Mouse (Mus musculus) lung, embryonic 16.5 days (tissue): ENCODE results near the gene 4930518I15Rik. TPM values are rescaled to one million over a fixed set of nuclear protein-coding genes. Genes with fewer than 3 reads are reported as not detected.
A peak's percentile ranks its signal among the peaks of the same experiment; 100 is the strongest.
"Not testable (repeated sequence)": the region's sequence is repeated elsewhere in the genome, so short reads cannot be mapped to it uniquely, and the experiment has no call there.

Source experiments
- ATAC-seq: fragments of 200-750 bp; cut with Nextera tagmentation; 2 replicates; pipeline ENCODE4 v1.8.0; 2017; ENCODE audit warnings: low read depth, mild to moderate bottlenecking, moderate library complexity
- H3K27ac ChIP-seq: fragments of 300-500 bp; sonication (generic); 2 replicates; pipeline ENCODE4 v1.5.1; 2014; ENCODE audit warnings: mild to moderate bottlenecking, control low read depth, low read length
- H3K27me3 ChIP-seq: fragments of 300-500 bp; sonication (generic); 2 replicates; pipeline ENCODE4 v1.6.1; 2014; ENCODE audit warnings: low read depth, low read length, mixed read lengths; ENCODE audit not compliant: control insufficient read depth, insufficient read depth
- H3K36me3 ChIP-seq: fragments of 300-500 bp; sonication (generic); 2 replicates; pipeline ENCODE4 v1.6.1; 2014; ENCODE audit warnings: low read length; ENCODE audit not compliant: control insufficient read depth, insufficient read depth
- H3K4me1 ChIP-seq: fragments of 300-500 bp; sonication (generic); replicated peaks from 2 replicates; pipeline ENCODE4 v1.6.1; 2014; ENCODE audit warnings: low read length, mixed read lengths; ENCODE audit not compliant: control insufficient read depth, insufficient read depth
- H3K4me2 ChIP-seq: fragments of 300-500 bp; sonication (generic); 2 replicates; pipeline ENCODE4 v1.6.1; 2014; ENCODE audit warnings: low read depth, low read length, control low read depth
- H3K4me3 ChIP-seq: fragments of 300-500 bp; sonication (generic); 2 replicates; pipeline ENCODE4 v1.5.1; 2014; ENCODE audit warnings: mild to moderate bottlenecking, low read length, control low read depth
- H3K9ac ChIP-seq: fragments of 300-500 bp; sonication (generic); 2 replicates; pipeline ENCODE4 v1.6.1; 2014; ENCODE audit warnings: low read length, control low read depth
- H3K9me3 ChIP-seq: fragments of 300-500 bp; sonication (generic); 2 replicates; pipeline ENCODE4 v1.6.1; 2016; ENCODE audit warnings: low read length; ENCODE audit not compliant: control insufficient read depth
- WGBS: fragments of 180-500 bp; shearing (Covaris S2); extraction: QIAGEN DNeasy Blood & Tissue Kit; methylation state at CpG from one replicate; pipeline ENCODE4 v1.1.7; 2014; 5-methylcytosine and 5-hydroxymethylcytosine counted together
- polyA plus RNA-seq: library from polyadenylated mRNA; unstranded; fragments of >200 nt; fragmentation: Nextera tagmentation; extraction: Ambion mirVana; gene quantifications from 2 replicates; pipeline ENCODE4 v1.2.1, GENCODE M21; 2015

The 4930518I15Rik gene
- 7.6 and 9.2 TPM in 2 replicates for polyA plus RNA-seq

DNA sequence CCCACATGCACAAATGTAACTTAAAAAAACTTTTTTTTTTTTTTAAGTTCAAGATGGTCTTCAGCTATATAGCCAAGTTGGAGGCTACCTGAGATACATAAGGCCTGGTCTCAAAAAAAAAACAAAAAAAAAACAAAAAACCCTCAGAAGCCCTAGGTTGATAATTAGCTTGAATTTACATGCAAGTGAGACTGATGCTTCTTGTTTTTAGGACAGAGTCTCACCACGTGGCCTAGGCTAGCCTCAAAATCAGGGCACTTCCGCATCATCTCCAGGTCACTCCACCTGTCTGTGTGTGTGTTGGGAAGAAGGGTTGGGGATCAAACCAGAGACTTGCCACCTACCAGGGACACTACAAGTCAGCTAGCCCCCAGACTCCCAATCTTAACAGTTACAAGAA lies at the start of gene 4930518I15Rik:
Gene 4930518I15Rik (minus strand): TSS at position 112 of the 400 bp plus-strand sequence.
- Histone ChIP-seq H3K27ac (peak within 1 kb of the TSS; percentile 40), H3K4me2 (no peak within 1 kb of the TSS), H3K27me3 (no peaks in the 10 kb centered on the region), H3K9me3 (no peaks in the 10 kb centered on the region), H3K4me3 (no peak within 1 kb of the TSS), H3K9ac (peak within 1 kb of the TSS; percentile 35; the same call in 1 of the 2 replicates), H3K4me1 (peaks cover 9% of the 10 kb centered on the region), H3K36me3 (peaks cover 7% of the 10 kb centered on the region)
- ATAC-seq = no peak
- WGBS = 84% methylated on average over 2 of the region's 2 CpGs

DNA sequence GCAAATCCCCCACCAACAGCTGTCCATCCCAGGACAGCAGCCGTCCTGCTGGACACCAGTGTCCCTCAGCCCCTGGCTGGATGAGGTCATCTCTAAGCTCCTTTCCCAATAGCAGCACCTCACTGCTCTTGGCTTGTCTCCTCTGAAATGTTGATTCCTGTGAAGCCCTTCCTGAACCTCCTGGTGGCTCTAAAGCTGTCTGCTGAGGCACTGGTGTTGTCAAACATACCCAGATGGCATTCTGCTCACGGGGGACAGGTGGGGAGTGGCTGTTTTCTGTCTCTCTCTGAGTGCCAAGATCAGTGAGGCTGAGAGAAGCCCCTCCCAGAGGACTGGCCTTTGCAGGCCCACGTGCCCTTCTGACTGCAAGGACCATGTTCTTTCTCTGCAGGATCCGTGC lies 48.2 kb upstream of the 4930518I15Rik start:
- not testable (repeated sequence) for H3K4me1 ChIP-seq, H3K4me3 ChIP-seq, H3K4me2 ChIP-seq, H3K9me3 ChIP-seq, H3K36me3 ChIP-seq, ATAC-seq, H3K27ac ChIP-seq, H3K27me3 ChIP-seq, H3K9ac ChIP-seq
- 26% methylated on average over 4 of the region's 4 CpGs for WGBS

DNA sequence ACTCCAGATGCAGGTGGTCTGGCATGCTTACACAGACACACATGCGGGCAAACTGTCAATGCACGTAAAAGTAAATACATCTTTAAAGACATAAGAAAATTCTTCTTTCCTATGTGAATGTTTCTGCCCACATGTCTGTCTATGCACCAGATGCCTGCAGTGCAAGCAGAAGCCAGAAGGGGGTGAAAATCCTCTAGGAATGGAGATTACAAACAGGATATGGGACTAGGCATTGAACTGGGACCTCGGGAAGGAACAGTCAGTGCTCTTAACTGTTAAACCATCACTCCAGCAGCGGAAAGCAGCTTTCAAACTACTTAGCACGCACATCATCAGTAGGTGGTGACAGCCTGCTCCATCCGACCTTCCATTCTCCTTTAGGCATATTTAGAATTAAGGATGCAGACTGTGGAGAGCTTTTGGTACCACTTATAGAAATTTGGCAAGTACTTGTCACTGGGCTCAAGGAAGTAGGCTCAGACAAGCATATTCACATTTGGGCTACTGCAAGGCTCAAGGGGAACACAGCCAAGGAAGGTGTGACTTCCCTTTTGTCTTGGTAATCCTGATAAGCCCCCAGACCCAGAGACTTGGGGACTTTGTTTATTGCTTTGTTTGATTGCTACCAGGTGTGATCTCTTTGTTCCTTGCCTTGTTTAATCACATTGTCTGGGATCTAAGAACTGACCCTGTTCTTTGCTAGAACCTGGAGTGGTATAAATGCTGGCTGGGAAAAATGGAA lies 47.4 kb upstream of the 4930518I15Rik start:
- Histone ChIP-seq H3K27ac (no peak overlapping the region), H3K4me2 (no peak overlapping the region), H3K27me3 (no peaks in the 10 kb centered on the region), H3K36me3 (no peaks in the 10 kb centered on the region), H3K9ac (no peak overlapping the region), H3K4me3 (no peak overlapping the region), H3K9me3 (no peaks in the 10 kb centered on the region), H3K4me1 (0 out of 2 replicates have a peak, but pooled peaks cover 2% of the 10 kb centered on the region)
- 14% methylated on average over 6 of the region's 6 CpGs for WGBS
- ATAC-seq = peak; percentile 74; the same call in 1 of the 2 replicates

DNA sequence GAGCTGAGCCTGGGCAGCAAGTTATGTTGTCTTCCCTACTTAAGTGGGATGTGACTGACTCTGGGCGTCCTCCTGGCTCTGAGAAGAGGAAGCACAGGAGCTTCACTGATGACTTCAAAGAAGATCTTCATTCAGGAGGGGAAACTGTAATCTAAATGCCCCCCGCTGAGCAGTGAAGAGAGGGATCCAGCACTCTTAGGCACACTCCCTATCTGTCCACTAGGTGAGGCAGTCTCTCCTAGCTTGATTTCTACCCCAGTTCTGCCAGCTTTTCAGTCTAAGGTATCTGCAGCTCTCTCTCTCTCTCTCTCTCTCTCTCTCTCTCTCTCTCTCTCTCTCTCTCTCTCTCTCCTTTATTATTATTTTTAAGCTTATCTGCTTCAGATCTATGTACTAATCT lies 45.6 kb upstream of the 4930518I15Rik start:
- no peak for ATAC-seq
- 22% methylated on average over 2 of the region's 2 CpGs for WGBS
- H3K9me3 ChIP-seq = no peaks in the 10 kb centered on the region

DNA sequence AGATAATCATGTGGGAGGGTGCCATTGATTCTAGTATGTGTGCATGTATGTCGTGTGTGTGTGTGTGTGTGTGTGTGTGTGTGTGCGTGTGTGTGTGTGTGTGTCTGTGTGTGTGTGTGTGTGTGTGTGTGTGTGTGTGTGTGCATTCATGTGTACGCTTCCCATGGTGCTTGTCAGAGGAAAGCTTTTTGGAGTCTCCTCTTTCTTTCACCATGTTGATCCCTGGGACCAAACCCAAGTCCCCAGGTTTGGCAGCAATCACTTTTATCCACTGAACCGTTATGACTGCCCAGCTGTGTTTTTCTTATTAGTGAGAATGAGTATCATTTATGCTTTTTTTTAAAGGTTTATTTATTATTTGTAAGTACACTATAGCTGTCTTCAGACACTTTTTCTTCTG lies 44.7 kb upstream of the 4930518I15Rik start:
- not testable (repeated sequence) for H3K4me2 ChIP-seq, H3K9ac ChIP-seq, H3K4me1 ChIP-seq, ATAC-seq, H3K4me3 ChIP-seq, H3K27me3 ChIP-seq, H3K27ac ChIP-seq, H3K36me3 ChIP-seq, H3K9me3 ChIP-seq
- 59% methylated on average over 4 of the region's 4 CpGs for WGBS

More for the DNA sequence above, 45.6 kb upstream of the 4930518I15Rik start:
- Histone ChIP-seq H3K27ac (no peak overlapping the region), H3K4me1 (0 out of 2 replicates have a peak, but pooled peaks cover 2% of the 10 kb centered on the region), H3K36me3 (no peaks in the 10 kb centered on the region), H3K4me3 (no peak overlapping the region), H3K27me3 (no peaks in the 10 kb centered on the region), H3K9ac (no peak overlapping the region), H3K4me2 (no peak overlapping the region)

DNA sequence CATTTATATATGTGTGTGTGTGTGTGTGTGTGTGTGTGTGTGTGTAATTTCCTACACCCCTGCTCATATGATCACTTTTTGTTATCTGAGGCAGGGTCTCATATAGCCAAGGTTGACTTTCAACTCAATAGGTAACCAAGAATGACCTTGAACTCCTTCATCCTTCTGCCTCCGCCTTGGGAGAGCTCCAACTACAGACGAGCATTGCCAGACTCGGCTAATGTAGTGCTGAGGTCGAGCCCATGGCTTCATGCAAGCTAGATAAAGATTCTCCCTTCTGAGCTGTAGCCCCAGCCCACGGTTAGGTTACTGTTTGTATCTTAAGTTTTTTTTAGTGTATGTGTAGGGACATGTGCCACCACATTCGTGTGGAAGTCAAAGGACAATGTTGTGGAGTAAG lies 44.1 kb upstream of the 4930518I15Rik start:
- H3K9ac ChIP-seq = no peak overlapping the region
- H3K27me3 ChIP-seq = no peaks in the 10 kb centered on the region
- 0 out of 2 replicates have a peak, but pooled peaks cover 2% of the 10 kb centered on the region for H3K4me1 ChIP-seq
- no peak for ATAC-seq
- no peak overlapping the region for H3K4me2 ChIP-seq
- no peaks in the 10 kb centered on the region for H3K9me3 ChIP-seq
- no peaks in the 10 kb centered on the region for H3K36me3 ChIP-seq
- WGBS = 57% methylated on average over 6 of the region's 6 CpGs
- no peak overlapping the region for H3K4me3 ChIP-seq
- H3K27ac ChIP-seq = no peak overlapping the region

DNA sequence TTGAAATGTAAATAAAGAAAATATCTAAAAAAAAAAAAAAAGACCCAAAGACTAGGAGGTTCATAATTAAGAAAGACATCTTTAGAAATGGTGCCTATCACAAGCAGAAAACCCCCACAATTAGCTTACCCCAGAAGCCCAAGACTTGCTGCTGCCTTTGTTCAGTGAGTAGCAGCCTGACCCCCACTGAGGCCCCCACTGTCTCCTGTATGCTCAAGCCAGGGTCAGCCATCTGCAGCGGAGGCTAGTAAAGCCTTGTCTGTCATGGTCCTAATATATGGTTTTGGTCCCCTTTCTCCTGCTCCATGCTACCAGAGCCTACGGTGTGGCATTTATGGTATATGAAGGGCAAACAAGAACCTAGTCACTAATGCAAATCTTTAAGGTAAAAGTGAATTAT lies 43.6 kb upstream of the 4930518I15Rik start:
- Histone ChIP-seq H3K4me1 (0 out of 2 replicates have a peak, but pooled peaks cover 2% of the 10 kb centered on the region), H3K4me2 (no peak overlapping the region), H3K27me3 (no peaks in the 10 kb centered on the region), H3K27ac (no peak overlapping the region), H3K36me3 (no peaks in the 10 kb centered on the region), H3K4me3 (no peak overlapping the region), H3K9ac (no peak overlapping the region), H3K9me3 (no peaks in the 10 kb centered on the region)
- WGBS = 81% methylated on average over 2 of the region's 2 CpGs
- ATAC-seq = no peak

DNA sequence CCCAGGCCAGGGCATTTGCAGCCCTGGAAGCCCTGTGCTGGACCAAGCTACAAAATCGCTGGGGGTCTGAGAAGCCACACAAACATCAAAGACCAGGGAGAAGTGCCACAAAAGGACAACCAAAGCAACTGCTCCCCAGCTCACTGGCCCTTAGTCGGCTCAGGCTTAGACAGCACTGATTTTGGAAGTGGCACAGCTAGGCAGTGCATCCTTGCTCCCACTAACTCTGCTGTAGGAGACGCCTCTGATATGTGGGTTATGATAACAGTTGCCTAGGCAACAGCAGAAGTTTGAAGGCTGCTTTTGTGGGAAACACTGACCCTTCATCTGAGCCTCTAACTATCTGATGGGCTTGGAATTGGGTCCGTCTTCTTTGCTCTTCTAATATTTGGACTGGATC lies 41.4 kb upstream of the 4930518I15Rik start:
- no peak overlapping the region for H3K9ac ChIP-seq
- no peaks in the 10 kb centered on the region for H3K27me3 ChIP-seq
- H3K4me2 ChIP-seq = no peak overlapping the region
- no peaks in the 10 kb centered on the region for H3K9me3 ChIP-seq
- no peak for ATAC-seq
- WGBS = 60% methylated on average over 4 of the region's 4 CpGs
- no peak overlapping the region for H3K4me3 ChIP-seq
- H3K36me3 ChIP-seq = no peaks in the 10 kb centered on the region
- no peaks in the 10 kb centered on the region; the same call in 1 of the 2 replicates for H3K4me1 ChIP-seq
- H3K27ac ChIP-seq = no peak overlapping the region

DNA sequence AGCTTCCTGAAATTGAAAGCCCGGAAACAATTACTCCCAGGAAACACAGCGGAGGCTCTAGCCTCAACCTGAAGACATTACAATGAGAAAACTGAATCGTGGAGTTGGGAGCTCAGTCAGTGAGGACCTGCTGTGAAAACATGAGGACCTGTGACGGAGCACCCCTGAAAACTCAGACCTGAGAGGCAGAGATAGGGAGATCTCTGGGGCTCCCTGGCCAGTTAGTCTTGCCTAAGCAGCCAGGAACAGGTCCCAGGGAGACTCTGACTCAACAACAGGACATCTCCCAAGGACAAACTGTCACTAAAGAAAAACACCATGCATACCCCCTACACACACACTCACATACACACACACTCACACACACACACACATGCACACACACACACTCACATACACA lies 40.6 kb upstream of the 4930518I15Rik start:
- no peak for ATAC-seq
- H3K4me3 ChIP-seq = no peak overlapping the region
- H3K9ac ChIP-seq = no peak overlapping the region
- no peaks in the 10 kb centered on the region for H3K9me3 ChIP-seq
- H3K36me3 ChIP-seq = no peaks in the 10 kb centered on the region
- H3K4me2 ChIP-seq = no peak overlapping the region
- 41% methylated on average over 4 of the region's 4 CpGs for WGBS
- H3K4me1 ChIP-seq = no peaks in the 10 kb centered on the region; the same call in 1 of the 2 replicates
- H3K27ac ChIP-seq = no peak overlapping the region
- no peaks in the 10 kb centered on the region for H3K27me3 ChIP-seq
